Mouse (Mus musculus) adrenal gland, postnatal 25 days (tissue): ENCODE measurements around the gene Polr3h. TPM values are rescaled to one million over a fixed set of nuclear protein-coding genes. Genes with fewer than 3 reads are reported as not detected.
"Not testable (repeated sequence)": the region's sequence is repeated elsewhere in the genome, so short reads cannot be mapped to it uniquely, and the experiment has no call there.

Experiments used
- DNase-seq: peaks from one replicate; pipeline ENCODE4 v3.0.0; 2021; ENCODE audit warnings: mixed read lengths
- long read RNA-seq: library from polyadenylated mRNA; stranded (forward); transcript quantifications from one replicate; pipeline ENCODE4 v2.0.0, GENCODE M21; 2021
- total RNA-seq: library from RNA; stranded (reverse); gene quantifications from 2 replicates; pipeline ENCODE4 v1.2.3, GENCODE M21; 2021

Polr3h gene
- total RNA-seq = 21.4 and 28.9 TPM in 2 replicates
- long read RNA-seq, transcript Polr3h-201 (6 exons, 2,542 nt) = major isoform, 56 of 72 reads
- long read RNA-seq, partial matches to known transcripts = 1 of 72 reads
- long read RNA-seq, other reads (novel, unspliced or antisense) = 13 of 72 reads

DNA sequence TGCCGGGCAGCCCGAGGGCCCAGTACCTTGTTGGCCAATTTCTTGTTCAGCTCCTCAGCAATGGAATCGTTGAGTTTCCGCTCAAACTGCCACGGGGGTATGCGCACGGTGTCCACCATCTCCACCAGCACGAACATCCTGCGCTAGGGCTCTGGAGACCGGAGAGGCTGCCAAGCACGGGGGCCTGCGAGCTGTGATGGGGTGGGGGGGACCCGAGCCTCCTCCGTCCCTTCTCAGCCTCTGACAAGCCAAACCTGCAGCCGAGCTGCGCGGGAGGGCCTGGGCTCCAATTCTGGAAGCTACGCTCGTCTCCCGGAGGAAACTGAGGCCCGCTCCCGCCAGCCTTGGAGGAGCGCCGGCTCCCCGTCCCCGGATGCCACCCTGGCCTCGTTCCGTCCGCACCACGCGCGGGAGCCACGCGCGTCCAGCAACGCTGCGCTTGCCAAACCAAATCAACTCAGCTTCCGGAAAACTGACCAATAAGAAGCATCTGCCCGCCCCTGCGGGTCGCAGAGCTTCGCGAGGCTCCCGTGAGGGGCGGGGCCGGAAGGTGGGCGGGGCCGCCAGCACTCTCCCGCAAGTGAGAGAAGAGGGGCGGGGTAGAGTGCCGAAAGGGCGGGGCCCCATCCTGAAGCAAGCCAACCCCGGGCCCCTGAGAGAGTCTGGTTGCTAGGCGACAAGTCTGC is at the start of gene Polr3h:
Polr3h (minus strand) TSS at position 481 of the 686 bp plus-strand sequence.
- peak; percentile 96 for DNase-seq

DNA sequence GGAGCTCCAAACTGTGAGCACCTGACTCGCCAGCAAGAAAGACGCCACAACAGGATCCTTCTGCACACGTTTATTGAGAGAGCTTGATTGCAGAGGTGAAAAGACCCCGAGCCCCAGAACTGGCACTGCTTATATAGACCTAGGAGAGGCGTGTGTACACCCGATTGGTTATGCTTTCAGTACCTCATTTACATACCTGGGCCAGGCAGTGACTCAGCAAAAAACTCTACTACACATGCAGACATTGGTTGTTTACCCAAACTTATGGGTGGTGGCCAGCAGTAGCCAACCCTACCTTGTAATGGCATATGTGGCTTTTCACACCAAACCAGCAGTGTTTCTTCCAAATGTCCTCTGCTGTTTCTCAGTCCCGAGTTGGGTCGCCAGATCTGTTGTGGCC is 49.1 kb upstream of the Polr3h start:
- not testable (repeated sequence) for DNase-seq

DNA sequence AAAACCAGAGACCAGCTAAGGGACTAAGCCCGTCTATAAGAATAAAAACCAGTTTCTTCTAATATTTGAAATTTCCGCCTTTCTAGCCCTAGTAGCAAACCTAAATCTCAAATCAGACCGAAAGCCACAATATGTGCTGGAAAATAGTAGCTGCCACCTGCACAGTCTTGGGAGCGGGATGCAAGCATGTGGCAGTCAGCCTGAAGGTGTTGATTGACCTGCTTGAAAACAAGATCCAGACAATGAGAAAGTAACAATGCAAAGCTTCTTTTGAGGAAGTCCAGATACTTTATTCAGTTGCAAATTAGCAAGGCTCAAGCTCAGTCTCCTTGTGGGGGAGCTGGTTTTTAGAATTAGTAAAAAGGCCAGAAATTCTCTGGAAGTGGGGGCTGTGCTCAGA is 44.5 kb upstream of the Polr3h start:
- not testable (repeated sequence) for DNase-seq

DNA sequence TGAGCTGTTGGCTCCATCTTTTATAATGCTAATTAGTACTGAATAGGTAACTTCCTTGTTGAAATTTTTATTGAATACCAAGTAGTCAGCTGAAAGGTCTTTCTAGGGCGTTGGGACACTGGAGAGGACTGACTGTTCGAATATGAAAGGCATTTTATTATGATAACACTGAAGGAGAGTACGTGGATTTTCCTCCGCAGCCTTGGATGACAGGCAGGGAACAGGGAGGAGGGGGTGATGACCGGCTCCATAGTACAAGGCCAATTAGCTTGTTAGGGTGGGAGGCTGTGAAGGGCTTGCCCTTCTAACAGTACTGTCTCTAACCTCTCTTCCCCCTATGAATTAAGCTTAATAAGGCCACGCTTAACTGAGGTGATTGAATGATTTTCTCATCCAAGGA is 43.6 kb upstream of the Polr3h start:
- not testable (repeated sequence) for DNase-seq

DNA sequence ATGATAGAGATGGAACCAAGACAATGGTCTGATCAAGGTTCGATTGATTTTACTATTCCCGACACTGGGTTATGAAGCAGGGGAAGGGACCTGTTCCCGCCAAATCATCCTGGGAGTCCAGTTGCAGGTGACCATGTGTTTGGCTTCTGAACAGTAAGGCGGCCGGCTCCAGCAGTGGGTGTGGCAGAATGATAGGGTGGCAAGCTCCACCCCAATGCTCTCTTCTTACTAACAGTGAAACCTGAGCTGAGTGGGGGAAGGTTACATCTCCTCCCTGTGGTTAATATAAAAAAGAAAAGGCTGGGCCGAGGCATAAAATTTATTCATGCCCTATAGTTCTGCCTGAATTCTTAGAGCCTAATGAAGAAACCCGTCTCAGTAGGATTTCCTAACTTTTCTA is 43.1 kb upstream of the Polr3h start:
- DNase-seq = no peak

DNA sequence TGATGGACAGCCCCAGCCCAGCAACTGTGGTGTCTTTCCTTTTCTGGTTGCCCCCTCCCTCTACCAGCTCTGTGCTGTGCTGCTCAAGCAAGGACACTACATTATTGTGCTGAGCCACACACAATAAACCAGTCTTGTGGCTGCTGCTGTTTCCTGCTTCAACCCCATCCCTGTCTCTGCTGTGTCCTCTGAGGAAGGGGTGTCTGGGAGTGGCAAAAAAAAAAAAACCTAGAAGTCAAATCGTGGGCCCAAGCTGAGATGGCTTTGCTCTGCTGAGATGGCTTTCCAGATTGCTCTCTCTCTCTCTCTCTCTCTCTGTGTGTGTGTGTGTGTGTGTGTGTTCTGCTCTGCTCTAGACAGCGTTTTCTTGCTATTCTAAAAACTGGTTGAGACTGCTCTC is 42.4 kb upstream of the Polr3h start:
- DNase-seq = no peak

DNA sequence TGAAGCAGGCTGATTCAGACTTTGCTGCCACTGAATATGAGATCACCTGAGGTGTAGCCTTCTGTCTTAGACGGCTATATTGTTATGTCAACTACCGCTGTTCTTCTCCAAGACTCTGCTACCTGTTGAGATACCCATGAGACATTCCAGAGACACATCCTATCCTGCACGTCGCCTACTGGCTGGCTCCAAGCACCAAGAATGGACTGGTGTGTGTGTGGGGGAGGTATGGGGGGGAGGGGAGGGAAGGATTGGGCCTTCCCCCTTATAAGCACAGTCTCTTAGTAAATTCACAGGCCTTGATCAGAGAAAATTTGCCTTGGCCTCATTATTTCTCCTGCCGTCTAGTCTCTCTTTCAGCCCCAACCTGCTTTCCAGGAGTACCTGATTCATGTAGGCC is 41.8 kb upstream of the Polr3h start:
- no peak for DNase-seq

DNA sequence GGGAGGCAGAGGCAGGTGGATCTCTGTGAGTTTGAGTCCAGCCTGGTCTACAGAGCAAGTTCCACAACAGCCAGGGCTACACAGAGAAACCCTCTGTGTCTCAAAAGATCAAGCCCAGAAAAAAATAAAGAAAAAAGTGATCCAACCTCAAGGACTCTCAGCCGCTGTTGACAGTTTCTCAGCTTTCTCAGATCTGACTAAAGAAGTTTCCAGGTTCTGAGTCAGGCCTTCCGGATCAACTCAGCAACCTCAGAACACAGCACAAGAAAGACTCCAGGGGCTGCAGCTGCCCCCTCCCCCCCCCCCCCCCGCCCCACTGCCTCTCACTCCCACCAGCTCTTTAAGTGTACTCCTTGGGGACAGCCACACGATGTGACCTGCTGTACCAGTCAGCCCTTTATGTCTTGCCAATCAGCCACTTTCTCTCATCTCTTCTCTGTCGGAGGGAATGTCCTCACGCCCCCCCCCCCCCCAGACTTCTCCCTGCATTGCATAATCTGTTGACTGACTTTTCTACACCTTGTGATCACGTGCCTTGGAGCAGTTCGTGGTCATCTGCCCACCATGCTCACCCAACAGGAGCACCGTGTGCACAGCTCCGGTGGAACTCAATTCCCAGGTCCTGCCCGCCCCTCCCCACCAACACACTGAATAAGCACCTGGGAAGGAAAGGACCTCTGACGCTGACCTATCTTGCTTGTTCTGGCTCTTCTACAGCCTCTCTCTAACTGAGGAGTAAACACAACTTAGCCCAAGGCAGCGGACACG is 40.2 kb upstream of the Polr3h start:
- DNase-seq = no peak

DNA sequence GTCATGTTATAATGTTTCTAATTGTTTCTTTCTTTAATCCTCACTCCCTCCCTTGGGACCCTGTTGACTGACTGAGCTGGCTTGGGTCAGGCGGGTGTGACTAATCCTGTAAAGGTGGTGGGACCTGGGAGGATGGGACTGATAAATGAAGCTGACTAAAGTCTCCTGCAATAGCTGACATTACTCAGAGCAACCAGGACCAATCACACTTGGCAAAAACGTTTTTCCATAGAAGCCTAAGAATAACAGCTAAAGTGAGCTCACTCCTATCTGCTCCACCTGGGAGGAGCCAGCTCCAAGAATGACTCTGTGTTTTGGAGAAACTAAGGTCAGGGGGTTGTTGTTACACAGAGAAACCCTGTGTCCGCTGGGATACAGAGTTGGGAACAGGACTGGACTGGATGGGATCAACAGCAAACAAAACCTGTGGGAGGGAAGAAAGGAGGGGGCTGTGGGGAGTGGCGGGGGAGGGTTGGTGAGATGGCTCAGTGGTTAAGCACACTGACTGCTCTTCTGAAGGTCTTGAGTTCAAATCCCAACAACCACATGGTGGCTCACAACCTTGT is 39.0 kb upstream of the Polr3h start:
- DNase-seq = no peak

DNA sequence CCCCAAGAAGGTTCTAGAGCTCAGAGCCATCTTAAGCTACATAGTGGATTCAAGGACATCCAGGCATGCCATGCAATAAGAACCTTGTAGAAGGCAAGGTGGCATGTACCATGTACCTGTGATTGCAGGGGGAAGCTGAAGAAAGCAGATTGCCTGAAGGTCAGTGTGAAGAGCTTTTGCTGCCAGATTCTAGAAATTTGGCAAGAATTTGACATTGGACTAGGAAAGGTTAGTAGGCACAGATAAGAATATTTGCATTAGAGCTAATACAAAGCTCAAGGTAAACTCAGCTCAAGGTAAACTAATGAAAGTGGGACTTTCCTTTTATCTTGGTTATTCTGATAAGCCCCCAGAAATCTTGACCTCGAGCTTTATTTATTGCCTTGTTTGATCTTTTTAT is 38.2 kb upstream of the Polr3h start:
- DNase-seq = no peak

DNA sequence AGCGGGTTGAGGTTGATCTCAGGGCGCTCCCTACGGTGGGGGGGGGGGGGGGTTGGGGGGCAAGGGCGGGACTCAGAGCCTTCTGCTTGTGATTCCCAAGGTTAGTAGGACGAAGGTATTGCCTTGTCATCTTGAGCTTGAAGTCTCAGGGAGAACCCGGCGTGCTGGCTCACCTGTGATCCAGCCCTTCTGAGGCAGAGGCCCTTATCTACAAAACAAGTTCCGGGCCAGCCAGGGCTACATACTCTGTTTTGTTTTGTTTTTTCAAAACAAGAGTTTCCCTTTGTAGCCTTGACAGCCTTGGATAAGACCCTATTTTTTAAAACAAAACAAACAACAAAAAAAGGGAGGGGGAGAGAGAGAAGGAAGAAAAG is 35.0 kb upstream of the Polr3h start:
- DNase-seq = no peak

DNA sequence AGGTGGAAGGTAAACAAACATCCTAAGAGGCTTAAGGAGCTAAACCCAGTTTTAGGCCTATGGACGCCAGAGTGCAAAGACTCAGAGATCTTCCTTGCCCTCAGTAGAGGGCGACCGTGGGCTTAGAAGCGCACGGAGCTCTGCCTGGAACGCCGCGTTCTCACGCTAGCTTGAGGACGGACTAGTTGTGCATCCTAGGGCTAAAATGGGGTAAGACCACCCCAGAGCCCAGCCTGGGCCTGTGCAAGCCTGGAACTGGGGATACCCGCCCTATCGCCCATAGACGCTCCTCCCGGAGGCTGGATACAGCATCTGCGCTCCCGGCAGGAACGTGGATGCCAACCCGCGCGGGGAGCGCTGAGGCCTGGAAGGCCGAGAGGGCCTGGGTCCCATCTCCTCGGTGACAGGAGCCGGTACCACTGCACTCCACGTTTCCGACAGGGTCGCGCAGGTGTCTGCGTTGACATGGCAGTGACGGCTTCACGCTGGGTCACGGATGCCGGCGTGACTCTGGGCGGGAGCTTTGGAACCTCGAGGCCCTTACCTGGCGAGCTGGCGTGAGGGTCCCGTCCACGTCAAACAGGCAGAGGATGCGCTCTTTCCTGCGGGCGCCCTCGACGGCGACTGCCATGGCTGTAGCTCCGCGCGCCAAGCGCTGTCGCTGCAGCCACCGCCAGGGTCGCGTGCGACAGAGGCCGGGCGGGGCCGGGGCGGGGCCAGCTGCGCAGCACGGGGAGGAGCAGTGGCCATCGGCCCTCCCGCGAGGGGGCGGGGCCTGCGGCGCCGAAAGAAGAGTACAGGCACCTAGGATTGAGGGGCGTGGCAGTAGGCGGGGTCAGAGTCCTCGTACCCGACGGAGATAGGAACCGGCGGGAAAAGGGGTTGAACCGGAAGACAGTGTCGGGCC is 34.4 kb upstream of the Polr3h start, which contains the start of gene Pmm1:
Pmm1 (minus strand) TSS at position 760 of the 907 bp plus-strand sequence.
- peak; percentile 99 for DNase-seq

DNA sequence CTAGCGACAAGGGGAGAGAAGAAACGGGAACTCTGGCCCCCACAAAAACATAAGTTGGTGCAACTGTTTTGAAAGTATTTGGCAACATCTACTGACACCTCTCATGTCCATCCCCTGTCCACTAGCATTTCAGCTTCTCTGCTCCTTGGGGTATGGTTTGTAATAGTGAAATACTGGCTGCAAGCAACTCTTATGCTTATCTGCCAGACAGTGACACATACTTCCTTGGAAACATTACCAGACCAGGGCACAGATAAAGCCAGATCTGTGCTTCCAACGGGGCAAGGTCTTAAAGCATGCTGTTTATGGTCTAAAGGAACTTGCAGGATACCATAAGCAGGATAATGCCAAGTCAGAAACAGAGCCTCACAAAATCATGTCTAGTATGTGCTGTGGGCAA is 32.9 kb upstream of the Polr3h start:
- no peak for DNase-seq

DNA sequence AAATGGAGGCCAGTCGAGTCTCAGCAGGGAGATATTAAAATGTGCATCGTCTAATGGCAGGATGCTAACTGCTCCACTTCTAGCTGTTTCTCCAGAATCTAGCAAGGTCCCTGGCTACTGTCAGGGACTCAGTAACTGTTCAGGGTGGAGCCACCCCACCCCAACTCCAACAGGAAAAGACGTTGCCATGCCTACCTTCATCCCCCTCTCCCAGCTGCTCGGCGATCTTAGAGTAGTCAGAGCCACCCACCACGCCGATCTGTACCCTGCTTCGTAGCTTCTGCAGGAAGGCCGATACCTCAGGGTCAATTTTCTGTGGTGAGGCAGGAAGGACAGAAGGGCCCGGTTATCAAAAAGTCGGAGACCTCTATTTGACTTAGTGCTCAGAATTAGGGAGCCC is 31.6 kb upstream of the Polr3h start:
- DNase-seq = no peak

DNA sequence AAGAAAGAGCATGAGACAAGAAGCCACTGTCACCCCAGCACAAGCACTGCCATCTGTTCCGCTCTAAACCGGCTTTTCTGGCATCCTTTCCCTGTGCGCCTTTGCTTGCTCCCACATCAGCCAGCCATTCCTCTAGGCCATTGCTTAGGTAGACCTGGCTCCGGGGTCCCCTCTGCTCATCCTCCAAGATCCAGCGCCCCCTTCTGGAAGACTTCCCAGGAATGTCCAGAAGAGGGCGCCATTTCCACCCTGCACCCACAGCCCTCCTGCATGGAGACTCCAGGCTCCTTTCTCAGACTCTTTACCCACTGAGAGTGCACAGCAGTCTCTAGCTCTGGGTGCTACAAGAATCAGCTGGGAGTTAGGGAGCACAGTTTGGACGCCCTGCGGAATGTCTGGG is 30.4 kb upstream of the Polr3h start:
- peak; percentile 58 for DNase-seq

DNA sequence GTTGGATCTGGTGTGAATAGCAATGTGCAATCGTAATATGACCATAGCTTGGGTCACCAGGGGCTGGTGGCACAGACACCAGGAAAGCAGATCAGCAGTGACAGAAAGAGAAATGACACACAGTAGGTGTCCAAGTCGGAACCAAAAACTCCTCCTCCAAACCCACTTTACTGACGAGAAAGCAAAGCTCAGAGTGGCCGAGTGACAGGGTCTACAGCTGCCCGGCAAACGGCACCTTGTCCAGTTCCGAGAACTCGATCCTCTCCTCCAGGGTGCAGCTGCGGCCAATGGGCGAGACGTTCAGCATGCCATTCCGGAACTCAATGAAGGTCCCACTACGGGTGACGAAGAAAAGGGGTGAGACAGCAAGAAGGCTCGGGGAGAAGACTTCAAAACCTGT is 29.4 kb upstream of the Polr3h start:
- DNase-seq = no peak

DNA sequence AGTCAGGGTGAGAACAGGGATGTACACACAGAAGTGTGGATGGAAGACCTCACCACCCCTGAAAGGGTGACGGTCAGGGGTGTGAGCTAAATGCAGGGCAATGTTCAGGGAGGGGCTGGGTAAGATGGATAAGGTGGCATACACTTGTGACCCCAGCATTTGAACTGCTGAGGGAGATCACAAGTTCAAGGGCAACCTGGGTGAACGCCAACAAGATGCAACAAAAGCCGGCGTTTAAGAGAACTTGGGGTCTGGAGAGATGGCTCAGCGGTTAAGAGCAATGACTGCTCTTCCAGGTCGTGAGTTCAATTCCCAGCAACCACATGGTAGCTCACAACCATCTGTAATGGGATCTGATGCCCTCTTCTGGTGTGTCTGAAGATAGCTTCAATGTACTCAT is 28.7 kb upstream of the Polr3h start:
- no peak for DNase-seq

DNA sequence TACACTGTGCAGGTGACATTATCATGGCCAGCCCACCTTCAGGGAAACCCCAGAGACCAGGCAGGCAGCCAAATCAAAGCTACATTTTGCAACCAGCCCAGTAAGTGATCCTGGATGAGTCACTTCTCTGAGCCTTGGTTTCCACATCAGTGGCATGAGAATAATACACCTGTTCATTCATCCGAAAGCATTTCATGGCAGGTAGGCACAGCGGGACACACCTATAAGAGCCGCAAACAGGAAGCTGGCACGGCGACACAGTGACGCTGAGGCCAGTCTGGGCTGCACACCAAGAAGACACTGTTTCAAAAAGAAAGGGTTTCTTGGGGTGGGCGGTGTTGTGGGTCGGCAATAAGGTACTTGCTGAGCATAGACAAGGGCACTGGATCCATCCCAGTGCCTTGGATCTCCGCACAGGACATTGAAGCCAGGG is 28.1 kb upstream of the Polr3h start:
- no peak for DNase-seq

DNA sequence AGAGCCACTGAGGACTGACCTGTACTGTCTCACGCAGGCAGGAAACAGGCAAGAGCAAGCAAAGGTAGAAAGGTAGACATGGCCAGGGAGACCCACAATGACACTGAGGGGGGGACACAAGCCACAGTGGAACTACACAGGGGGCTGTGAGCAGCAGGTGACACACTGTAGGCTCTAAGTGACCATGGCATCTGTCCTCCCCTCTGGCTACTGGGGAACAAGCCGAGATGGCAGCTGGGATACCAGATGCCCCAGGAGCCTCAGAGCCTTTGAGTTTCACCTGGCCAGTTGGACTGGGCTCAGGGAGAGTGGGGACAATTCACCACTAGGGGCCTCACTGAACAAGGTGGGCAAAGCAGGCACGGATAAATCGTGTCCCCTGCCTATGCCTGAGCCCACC is 26.3 kb upstream of the Polr3h start:
- no peak for DNase-seq

DNA sequence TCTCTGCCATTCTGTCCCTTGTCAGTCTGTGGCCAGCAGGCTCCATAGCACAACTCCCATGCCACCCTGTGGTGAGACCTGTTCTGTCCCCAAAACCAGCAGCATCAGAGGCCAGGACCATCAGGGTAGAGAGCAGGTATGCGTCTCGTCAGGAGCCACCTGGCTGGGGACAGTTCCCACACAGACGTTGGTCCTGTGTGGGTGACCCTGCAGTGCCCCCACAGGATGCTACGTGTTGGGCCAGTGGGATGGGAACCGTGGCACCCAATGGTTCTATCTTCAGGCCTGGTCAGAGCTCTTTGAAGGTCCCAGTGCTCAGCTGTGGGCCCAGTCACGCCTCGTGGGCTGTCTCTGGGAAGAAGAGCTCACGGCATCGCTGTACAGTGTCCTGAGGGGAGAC is 25.1 kb upstream of the Polr3h start:
- no peak for DNase-seq

DNA sequence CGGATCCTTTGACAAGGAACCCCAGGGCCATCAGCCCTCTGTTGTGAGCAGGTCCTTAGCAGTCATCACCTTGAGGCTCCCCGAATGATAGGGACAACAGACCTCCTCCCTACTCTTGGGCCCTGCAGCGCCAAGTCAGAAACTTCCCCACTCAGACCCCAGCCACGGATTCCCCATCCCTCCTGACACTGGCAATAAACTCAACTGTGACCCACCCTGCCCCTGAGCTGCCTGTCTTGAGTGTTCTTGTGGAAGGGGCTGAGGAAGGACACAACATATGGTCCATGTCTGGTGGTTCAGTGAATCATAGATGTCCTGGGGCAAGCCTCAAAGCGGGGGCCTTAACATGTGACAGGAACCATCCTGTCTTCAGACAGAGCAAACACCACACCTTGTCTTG is 24.7 kb upstream of the Polr3h start:
- DNase-seq = no peak

DNA sequence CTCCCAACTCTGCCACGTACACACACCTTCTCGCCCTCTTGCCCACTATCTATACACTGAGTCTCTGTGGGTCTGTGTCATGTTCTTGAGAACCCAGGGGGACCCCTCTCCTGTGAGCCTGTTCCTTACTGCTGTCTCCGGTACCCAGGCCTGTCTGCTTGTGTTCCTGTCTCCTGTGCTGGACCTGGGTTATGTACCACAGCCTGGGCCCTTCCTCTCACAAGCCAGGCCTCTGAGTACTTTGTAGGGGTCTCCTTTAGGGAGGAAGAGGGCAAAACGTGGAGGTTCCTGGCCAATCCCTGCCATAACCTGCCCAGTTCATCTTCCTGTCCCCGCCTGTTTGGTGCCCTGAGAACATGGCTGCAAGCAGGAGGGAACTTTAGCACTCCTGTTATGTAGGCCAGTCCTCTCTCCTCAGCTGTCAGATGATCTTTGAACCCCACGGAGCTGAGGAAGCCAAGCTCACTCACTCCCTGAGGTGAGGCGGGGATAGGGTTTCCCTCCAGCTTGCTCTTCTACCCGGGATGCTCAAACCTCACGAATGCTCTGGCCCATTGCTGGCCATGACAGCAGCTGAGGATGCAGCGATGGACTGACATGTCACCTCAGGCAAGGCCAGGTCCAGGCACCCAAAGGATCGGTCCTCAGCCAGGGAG is 23.6 kb upstream of the Polr3h start:
- DNase-seq = no peak
